Mouse (Mus musculus) heart, embryonic 14.5 days (tissue): ENCODE measurements around the gene Fam129b. TPM values are rescaled to one million over a fixed set of nuclear protein-coding genes. Genes with fewer than 3 reads are reported as not detected.

Source experiments
- ATAC-seq: fragments of 200-750 bp; cut with Nextera tagmentation; 2 replicates; pipeline ENCODE4 v1.8.0; 2017; ENCODE audit warnings: low read depth, moderate TSS enrichment; ENCODE audit not compliant: insufficient number of reproducible peaks, insufficient read depth, low FRiP score
- H3K27ac ChIP-seq, 2 experiments: fragments of 200-500 bp in 1 of 2; fragments of 300-500 bp in 1 of 2; sonication (generic) in 1 of 2; replicated peaks in 1 of 2; 2 replicates each; pipeline ENCODE4 v1.5.1; 2012 to 2014; ENCODE audit warnings: low read depth in 2 of 2, low read length in 2 of 2, control low read depth in 1 of 2, mild to moderate bottlenecking in 1 of 2, mixed read lengths in 1 of 2; ENCODE audit not compliant: control insufficient read depth in 1 of 2, insufficient read depth in 1 of 2
- H3K27me3 ChIP-seq: fragments of 300-500 bp; sonication (generic); 2 replicates; pipeline ENCODE4 v1.6.1; 2014; ENCODE audit warnings: mild to moderate bottlenecking, low read length, control low read depth; ENCODE audit not compliant: control insufficient read depth, insufficient read depth
- H3K36me3 ChIP-seq: fragments of 300-500 bp; sonication (generic); 2 replicates; pipeline ENCODE4 v1.6.1; 2014; ENCODE audit warnings: mild to moderate bottlenecking, control low read depth, low read length, mixed read lengths; ENCODE audit not compliant: control insufficient read depth, insufficient read depth
- H3K4me1 ChIP-seq, 2 experiments: fragments of 200-500 bp in 1 of 2; fragments of 300-500 bp in 1 of 2; sonication (generic) in 1 of 2; 2 replicates each; pipeline ENCODE4 v1.6.1; 2012 to 2014; ENCODE audit warnings: low read length in 2 of 2, control low read depth in 1 of 2, mixed read lengths in 1 of 2; ENCODE audit not compliant: control insufficient read depth in 2 of 2, insufficient read depth in 2 of 2
- H3K4me2 ChIP-seq: fragments of 300-500 bp; sonication (generic); 2 replicates; pipeline ENCODE4 v1.6.1; 2014; ENCODE audit warnings: mild to moderate bottlenecking, low read length
- H3K4me3 ChIP-seq, 2 experiments: fragments of 200-500 bp in 1 of 2; fragments of 300-500 bp in 1 of 2; sonication (generic) in 1 of 2; 2 replicates each; pipeline ENCODE4 v1.5.1; 2012 to 2014; ENCODE audit warnings: low read length in 2 of 2, mild to moderate bottlenecking in 2 of 2, control low read depth in 1 of 2, low read depth in 1 of 2, moderate library complexity in 1 of 2; ENCODE audit not compliant: control insufficient read depth in 1 of 2, insufficient read depth in 1 of 2
- H3K9ac ChIP-seq: fragments of 300-500 bp; sonication (generic); 2 replicates; pipeline ENCODE4 v1.6.1; 2014; ENCODE audit warnings: mild to moderate bottlenecking, low read length
- H3K9me3 ChIP-seq: fragments of 300-500 bp; sonication (generic); 2 replicates; pipeline ENCODE4 v1.6.1; 2016; ENCODE audit warnings: low read length, control low read depth; ENCODE audit not compliant: control insufficient read depth
- WGBS: fragments of 180-500 bp; shearing (Covaris S2); extraction: QIAGEN DNeasy Blood & Tissue Kit; methylation state at CpG from one replicate; pipeline ENCODE4 v1.1.7; 2014; 5-methylcytosine and 5-hydroxymethylcytosine counted together
- polyA plus RNA-seq: library from polyadenylated mRNA; unstranded; fragments of >200 nt; fragmentation: Nextera tagmentation; extraction: Ambion mirVana; gene quantifications from 2 replicates; pipeline ENCODE4 v1.2.1, GENCODE M21; 2014

The Fam129b gene
- 18.1 and 25.1 TPM in 2 replicates for polyA plus RNA-seq

- H3K36me3 ChIP-seq, result peaks cover 7% of the 10 kb centered on the region; the same call in 1 of the 2 replicates
- no peaks in the 10 kb centered on the region for H3K27me3 ChIP-seq
- ATAC-seq, result peak; percentile 88
- H3K27ac ChIP-seq, result peak within 1 kb of the TSS; percentile 85 to 96
- H3K4me3 ChIP-seq, result peak within 1 kb of the TSS; percentile 81 to 85
- peaks cover 37 to 51% of the 10 kb centered on the region in 2 experiments for H3K4me1 ChIP-seq
- H3K9me3 ChIP-seq, result no peaks in the 10 kb centered on the region
- WGBS, result under 1% methylated on average over 68 of the region's 68 CpGs
- H3K9ac ChIP-seq, result peak within 1 kb of the TSS; percentile 98
- H3K4me2 ChIP-seq, result peak within 1 kb of the TSS; percentile 88
Observed at GRCm38 (mm10) chr2:32875675-32876489, at the start of gene Fam129b. Gene Fam129b (plus strand): TSS chr2:32876114.

- ATAC-seq, result no peak
- H3K27ac ChIP-seq, result peak overlapping the region in 1 of 2 experiments; percentile 46; a peak in 2 of 4 replicates
- 40% methylated on average over 11 of the region's 11 CpGs for WGBS
Observed at GRCm38 (mm10) chr2:32828979-32829676, 46.8 kb upstream of the Fam129b start.

GRCm38 (mm10) chr2:32834496-32834895 lies 41.4 kb upstream of the Fam129b start:
- 46% methylated on average over 7 of the region's 7 CpGs for WGBS
- ATAC-seq, result peak; percentile 62; the same call in 1 of the 2 replicates
- no peaks in the 10 kb centered on the region for H3K27me3 ChIP-seq
- H3K4me3 ChIP-seq, result no peak overlapping the region
- peaks cover 32 to 44% of the 10 kb centered on the region in 2 experiments for H3K4me1 ChIP-seq
- no peaks in the 10 kb centered on the region for H3K36me3 ChIP-seq
- peak overlapping the region; percentile 30; the same call in 1 of the 2 replicates for H3K4me2 ChIP-seq
- H3K9me3 ChIP-seq, result no peaks in the 10 kb centered on the region
- peak overlapping the region; percentile 67 to 76 for H3K27ac ChIP-seq
- H3K9ac ChIP-seq, result 0 out of 2 replicates have a peak overlapping the region, but pooled peaks have one; percentile 41

More at GRCm38 (mm10) chr2:32828979-32829676, 46.8 kb upstream of the Fam129b start:
- Histone ChIP-seq H3K27me3 (no peaks in the 10 kb centered on the region), H3K4me1 (peaks cover 14 to 21% of the 10 kb centered on the region in 2 experiments), H3K36me3 (no peaks in the 10 kb centered on the region), H3K4me3 (no peak overlapping the region), H3K9me3 (no peaks in the 10 kb centered on the region), H3K4me2 (no peak overlapping the region), H3K9ac (no peak overlapping the region)

- Histone ChIP-seq H3K36me3 (no peaks in the 10 kb centered on the region), H3K4me1 (peaks cover 29 to 50% of the 10 kb centered on the region in 2 experiments), H3K4me3 (no peak overlapping the region), H3K9me3 (no peaks in the 10 kb centered on the region), H3K27me3 (no peaks in the 10 kb centered on the region), H3K9ac (no peak overlapping the region), H3K4me2 (no peak overlapping the region), H3K27ac (peak overlapping the region in 1 of 2 experiments; percentile 59; a peak in 1 of 4 replicates)
- ATAC-seq, result no peak
Observed at GRCm38 (mm10) chr2:32835588-32835987, 40.3 kb upstream of the Fam129b start.

GRCm38 (mm10) chr2:32838147-32838884 lies 37.6 kb upstream of the Fam129b start:
- Histone ChIP-seq H3K4me3 (no peak overlapping the region), H3K9me3 (no peaks in the 10 kb centered on the region), H3K9ac (peak overlapping the region; percentile 54; the same call in 1 of the 2 replicates), H3K27me3 (no peaks in the 10 kb centered on the region), H3K4me1 (peaks cover 29 to 50% of the 10 kb centered on the region in 2 experiments), H3K27ac (peak overlapping the region; percentile 66 to 77), H3K36me3 (0 out of 2 replicates have a peak, but pooled peaks cover 4% of the 10 kb centered on the region), H3K4me2 (0 out of 2 replicates have a peak overlapping the region, but pooled peaks have one; percentile 0)
- 25% methylated on average over 9 of the region's 9 CpGs for WGBS
- no peak for ATAC-seq

- ATAC-seq, result no peak
- Histone ChIP-seq H3K9me3 (no peaks in the 10 kb centered on the region), H3K36me3 (0 out of 2 replicates have a peak, but pooled peaks cover 4% of the 10 kb centered on the region), H3K4me2 (no peak overlapping the region), H3K27ac (peak overlapping the region in 1 of 2 experiments; percentile 77; a peak in 2 of 4 replicates), H3K4me1 (peaks cover 31 to 51% of the 10 kb centered on the region in 2 experiments), H3K9ac (0 out of 2 replicates have a peak overlapping the region, but pooled peaks have one; percentile 54), H3K4me3 (no peak overlapping the region), H3K27me3 (no peaks in the 10 kb centered on the region)
- WGBS, result 33% methylated on average over 2 of the region's 2 CpGs
Observed at GRCm38 (mm10) chr2:32839261-32839660, 36.7 kb upstream of the Fam129b start.

GRCm38 (mm10) chr2:32841099-32841498 lies 34.8 kb upstream of the Fam129b start:
- WGBS, result 56% methylated on average over 5 of the region's 5 CpGs
- no peak overlapping the region for H3K4me2 ChIP-seq
- no peaks in the 10 kb centered on the region for H3K27me3 ChIP-seq
- no peak overlapping the region for H3K9ac ChIP-seq
- peaks cover 28 to 50% of the 10 kb centered on the region in 2 experiments for H3K4me1 ChIP-seq
- H3K36me3 ChIP-seq, result 0 out of 2 replicates have a peak, but pooled peaks cover 4% of the 10 kb centered on the region
- H3K9me3 ChIP-seq, result no peaks in the 10 kb centered on the region
- no peak for ATAC-seq
- H3K27ac ChIP-seq, result peak overlapping the region in 1 of 2 experiments; percentile 50; a peak in 1 of 4 replicates
- H3K4me3 ChIP-seq, result no peak overlapping the region
